Comparison of ENCODE assay signal across 8 mouse cellular contexts in genomic region chr1:156917460-156917859, GRCm38 (mm10). TPM values are rescaled to one million over a fixed set of nuclear protein-coding genes. Genes with fewer than 3 reads are reported as not detected.
DNase-seq lines count a peak whose midpoint lies in the region; ATAC-seq and TF ChIP-seq lines count a peak whose summit lies in the region.

No protein-coding gene starts in this region.

- ATAC-seq in cerebellum, adult (ENCODE audit: insufficient number of reproducible peaks, low FRiP score, low TSS enrichment), result peak; percentile 72; the same call in 1 of the 2 replicates
- peak; percentile 77 for ATAC-seq in forebrain, embryonic 14.5 days
- ATAC-seq in megakaryocyte, adult 5-6 weeks (ENCODE audit: poor library complexity, severe bottlenecking), result peak; percentile 71

- intact Hi-C loops in left cerebral cortex, adult 2 months (cut with DNase I), result loop anchor here (1.0 to 5.0 kb wide), 2 partner anchors 159 to 365 kb away; no protein-coding TSS in a partner anchor

- 7% methylated on average over 3 of the region's 3 CpGs for WGBS in forebrain, embryonic 14.5 days

- TF ChIP-seq CTCF in left cerebral cortex, adult 2 months (IDR thresholded peaks at IDR 0.05), result peak; percentile 78

- no peak overlapping the region for H3K4me3 ChIP-seq in left cerebral cortex, adult 2 months
- no peak overlapping the region for H3K4me3 ChIP-seq in forebrain, embryonic 14.5 days (ENCODE audit: low read depth, low read length)

- H3K36me3 ChIP-seq in forebrain, embryonic 14.5 days (ENCODE audit: control insufficient read depth, insufficient read depth, low read length), result no peaks in the 10 kb centered on the region

- no peak overlapping the region for H3K27ac ChIP-seq in left cerebral cortex, adult 2 months
- no peak overlapping the region for H3K27ac ChIP-seq in forebrain, embryonic 14.5 days (ENCODE audit: low read depth, low read length)

- H3K9ac ChIP-seq in forebrain, embryonic 14.5 days (ENCODE audit: low read length), result no peak overlapping the region

- no peak for DNase-seq in cerebellum, adult 11 months
- no peak for DNase-seq in left cerebral cortex, adult 2 months (ENCODE audit: extremely low spot score in 1 of 2, low spot score in 2 of 2)
- DNase-seq in left cerebral cortex, adult 8-10 months (ENCODE audit: low spot score in 2 of 2), result no peak
- DNase-seq in T-cell, adult 2 months (ENCODE audit: low spot score), result peak; percentile 52
- peak; percentile 92 for DNase-seq in forebrain, embryonic 14.5 days (ENCODE audit: low spot score)
- no peak for DNase-seq in layer of hippocampus, postnatal 25 days (ENCODE audit: extremely low spot score in 1 of 2, low spot score in 1 of 2)

- H3K9me3 ChIP-seq in forebrain, embryonic 14.5 days (replicated peaks; ENCODE audit: control insufficient read depth, low read length), result no peaks in the 10 kb centered on the region

- no peak overlapping the region for H3K4me2 ChIP-seq in forebrain, embryonic 14.5 days (ENCODE audit: low read length)

- H3K4me1 ChIP-seq in forebrain, embryonic 14.5 days (ENCODE audit: control insufficient read depth, insufficient read depth, low read length), result 0 out of 2 replicates have a peak, but pooled peaks cover 2% of the 10 kb centered on the region

- H3K27me3 ChIP-seq in forebrain, embryonic 14.5 days (replicated peaks; ENCODE audit: control insufficient read depth, insufficient read depth, low read length), result no peaks in the 10 kb centered on the region

RNA-seq across cellular contexts. Expression of gene Ralgps2, which starts 22.0 kb away (rescaled TPM):
- 10 to 100 TPM; 40.5 to 43.2 TPM for total RNA-seq in left cerebral cortex, adult 2 months (2021)
- total RNA-seq in left cerebral cortex, adult 8-10 months (2022), result 10 to 100 TPM; 34.9 to 50.6 (median 44.1) TPM
- polyA plus RNA-seq in forebrain, embryonic 14.5 days (2014; fragmentation: Nextera tagmentation; extraction: Ambion mirVana), result 93.0 and 112 TPM in 2 replicates
- total RNA-seq in megakaryocyte, adult 5-6 weeks (2015), result 6.0 and 12.4 TPM in 2 replicates
- total RNA-seq in megakaryocyte, adult 5-6 weeks (2017), result 8.9 and 39.4 TPM in 2 replicates
- 10 to 100 TPM; 64.5 to 69.2 TPM for total RNA-seq in layer of hippocampus, postnatal 25 days (2021)

Comparison
In these comparisons a context has a peak if more than half of its experiments do, and no peak if none do; other contexts are left out.
1. DNase-seq: peak in T-cell, adult 2 months (single experiment) and forebrain, embryonic 14.5 days (single experiment); none in cerebellum, adult 11 months (single experiment), left cerebral cortex, adult 2 months (0 of 2), left cerebral cortex, adult 8-10 months (0 of 2) and layer of hippocampus, postnatal 25 days (0 of 2).
2. Peak in every context shown above with its lines, with median percentiles within 50 percentile points of each other: ATAC-seq.